Mouse (Mus musculus) lung, postnatal 36 days (tissue): ENCODE results near the gene Gm7029.
A peak's percentile ranks its signal among the peaks of the same experiment; 100 is the strongest.

Experiments
- DNase-seq: peaks from one replicate; pipeline ENCODE4 v3.0.0; 2022; ENCODE audit warnings: mixed read lengths

Gene Gm7029

GRCm38 (mm10) chr17:33914969-33915391 lies 41.3 kb downstream of the Gm7029 start:
- DNase-seq, result no peak

- peak; percentile 98 for DNase-seq
Measured at GRCm38 (mm10) chr17:33915671-33916250, 42.1 kb downstream of the Gm7029 start, which contains the start of the genes Tapbp and Zbtb22. TSS of gene Tapbp (plus strand) at chr17:33915899. TSS of gene Zbtb22 (plus strand) at chr17:33915904.

- DNase-seq, result peak; percentile 46
Measured at GRCm38 (mm10) chr17:33916294-33916693, 42.7 kb downstream of the Gm7029 start.

GRCm38 (mm10) chr17:33916847-33917655 lies 43.4 kb downstream of the Gm7029 start:
- DNase-seq, result no peak

- no peak for DNase-seq
Measured at GRCm38 (mm10) chr17:33917656-33918292, 44.1 kb downstream of the Gm7029 start.

GRCm38 (mm10) chr17:33918293-33919203 lies 44.9 kb downstream of the Gm7029 start:
- DNase-seq, result peak; percentile 50

GRCm38 (mm10) chr17:33919351-33920281 lies 46.0 kb downstream of the Gm7029 start:
- peak; percentile 96 for DNase-seq

- peak; percentile 95 for DNase-seq
Measured at GRCm38 (mm10) chr17:33920282-33921097, 46.9 kb downstream of the Gm7029 start.

- no peak for DNase-seq
Measured at GRCm38 (mm10) chr17:33921361-33921760, 47.7 kb downstream of the Gm7029 start.
